Mouse (Mus musculus) ES-Bruce4 (cell line): ENCODE measurements around the gene Tmprss9.

Experiments used
- EP300 ChIP-seq: IDR thresholded peaks from 2 replicates; pipeline ENCODE4 v1.6.1; 2011; ENCODE audit warnings: low read depth, low read length; ENCODE audit not compliant: insufficient read depth
- POLR2A ChIP-seq: IDR thresholded peaks from one replicate; pipeline ENCODE4 v1.8.1; 2011; ENCODE audit warnings: low read length; ENCODE audit not compliant: insufficient read depth

- TF ChIP-seq EP300 (no peak), POLR2A (no peak)
Measured at GRCm38 (mm10) chr10:80902273-80902940, 30.8 kb downstream of the Tmprss9 start.
